Mouse (Mus musculus) heart, embryonic 14.5 days (tissue): Measurements from ENCODE around the gene Prss46. TPM values are rescaled to one million over a fixed set of nuclear protein-coding genes. Genes with fewer than 3 reads are reported as not detected.

ENCODE experiments used
- ATAC-seq: fragments of 200-750 bp; cut with Nextera tagmentation; 2 replicates; pipeline ENCODE4 v1.8.0; 2017; ENCODE audit warnings: low read depth, moderate TSS enrichment; ENCODE audit not compliant: insufficient number of reproducible peaks, insufficient read depth, low FRiP score
- H3K27ac ChIP-seq, 2 experiments: fragments of 200-500 bp in 1 of 2; fragments of 300-500 bp in 1 of 2; sonication (generic) in 1 of 2; replicated peaks in 1 of 2; 2 replicates each; pipeline ENCODE4 v1.5.1; 2012 to 2014; ENCODE audit warnings: low read depth in 2 of 2, low read length in 2 of 2, control low read depth in 1 of 2, mild to moderate bottlenecking in 1 of 2, mixed read lengths in 1 of 2; ENCODE audit not compliant: control insufficient read depth in 1 of 2, insufficient read depth in 1 of 2
- H3K27me3 ChIP-seq: fragments of 300-500 bp; sonication (generic); 2 replicates; pipeline ENCODE4 v1.6.1; 2014; ENCODE audit warnings: mild to moderate bottlenecking, low read length, control low read depth; ENCODE audit not compliant: control insufficient read depth, insufficient read depth
- H3K36me3 ChIP-seq: fragments of 300-500 bp; sonication (generic); 2 replicates; pipeline ENCODE4 v1.6.1; 2014; ENCODE audit warnings: mild to moderate bottlenecking, control low read depth, low read length, mixed read lengths; ENCODE audit not compliant: control insufficient read depth, insufficient read depth
- H3K4me1 ChIP-seq, 2 experiments: fragments of 200-500 bp in 1 of 2; fragments of 300-500 bp in 1 of 2; sonication (generic) in 1 of 2; 2 replicates each; pipeline ENCODE4 v1.6.1; 2012 to 2014; ENCODE audit warnings: low read length in 2 of 2, control low read depth in 1 of 2, mixed read lengths in 1 of 2; ENCODE audit not compliant: control insufficient read depth in 2 of 2, insufficient read depth in 2 of 2
- H3K4me2 ChIP-seq: fragments of 300-500 bp; sonication (generic); 2 replicates; pipeline ENCODE4 v1.6.1; 2014; ENCODE audit warnings: mild to moderate bottlenecking, low read length
- H3K4me3 ChIP-seq, 2 experiments: fragments of 200-500 bp in 1 of 2; fragments of 300-500 bp in 1 of 2; sonication (generic) in 1 of 2; 2 replicates each; pipeline ENCODE4 v1.5.1; 2012 to 2014; ENCODE audit warnings: low read length in 2 of 2, mild to moderate bottlenecking in 2 of 2, control low read depth in 1 of 2, low read depth in 1 of 2, moderate library complexity in 1 of 2; ENCODE audit not compliant: control insufficient read depth in 1 of 2, insufficient read depth in 1 of 2
- H3K9ac ChIP-seq: fragments of 300-500 bp; sonication (generic); 2 replicates; pipeline ENCODE4 v1.6.1; 2014; ENCODE audit warnings: mild to moderate bottlenecking, low read length
- H3K9me3 ChIP-seq: fragments of 300-500 bp; sonication (generic); 2 replicates; pipeline ENCODE4 v1.6.1; 2016; ENCODE audit warnings: low read length, control low read depth; ENCODE audit not compliant: control insufficient read depth
- WGBS: fragments of 180-500 bp; shearing (Covaris S2); extraction: QIAGEN DNeasy Blood & Tissue Kit; methylation state at CpG from one replicate; pipeline ENCODE4 v1.1.7; 2014; 5-methylcytosine and 5-hydroxymethylcytosine counted together
- polyA plus RNA-seq: library from polyadenylated mRNA; unstranded; fragments of >200 nt; fragmentation: Nextera tagmentation; extraction: Ambion mirVana; gene quantifications from 2 replicates; pipeline ENCODE4 v1.2.1, GENCODE M21; 2014

Gene Prss46
- polyA plus RNA-seq, 1 experiment from 2014 or later: not detected

- Histone ChIP-seq H3K9me3 (no peaks in the 10 kb centered on the region), H3K4me2 (no peak overlapping the region), H3K9ac (no peak overlapping the region; the same call in 1 of the 2 replicates), H3K27me3 (peaks cover 5% of the 10 kb centered on the region; the same call in 1 of the 2 replicates), H3K4me3 (no peak overlapping the region), H3K4me1 (peaks cover 4 to 6% of the 10 kb centered on the region in 2 experiments; a peak in 3 of 4 replicates), H3K27ac (no peak overlapping the region), H3K36me3 (no peaks in the 10 kb centered on the region)
- WGBS: 36% methylated on average over 10 of the region's 10 CpGs
- no peak for ATAC-seq
These were observed 55.2 kb downstream of the Prss46 start for GRCm38 (mm10) chr9:110899451-110900008.

- Histone ChIP-seq H3K27me3 (no peaks in the 10 kb centered on the region), H3K4me1 (peaks cover 4% of the 10 kb centered on the region in 2 experiments; a peak in 3 of 4 replicates), H3K4me3 (no peak overlapping the region), H3K4me2 (no peak overlapping the region), H3K9me3 (no peaks in the 10 kb centered on the region), H3K27ac (no peak overlapping the region), H3K9ac (no peak overlapping the region), H3K36me3 (no peaks in the 10 kb centered on the region)
- 83% methylated on average over 6 of the region's 6 CpGs for WGBS
- ATAC-seq: no peak
These were observed 56.9 kb downstream of the Prss46 start for GRCm38 (mm10) chr9:110901204-110901603.

- 59% methylated on average over 4 of the region's 4 CpGs for WGBS
- no peaks in the 10 kb centered on the region for H3K36me3 ChIP-seq
- no peaks in the 10 kb centered on the region for H3K27me3 ChIP-seq
- H3K9ac ChIP-seq: no peak overlapping the region
- no peak for ATAC-seq
- no peaks in the 10 kb centered on the region; a peak in 1 of 4 replicates for H3K4me1 ChIP-seq
- peaks cover 3% of the 10 kb centered on the region; the same call in 1 of the 2 replicates for H3K9me3 ChIP-seq
- H3K4me3 ChIP-seq: no peak overlapping the region
- H3K27ac ChIP-seq: no peak overlapping the region
- H3K4me2 ChIP-seq: no peak overlapping the region
These were observed 58.0 kb downstream of the Prss46 start for GRCm38 (mm10) chr9:110902271-110902670.

Other genes with a start within 250 kb of the Prss46 start
- gene Nradd, start 220.1 kb upstream of the Prss46 start, polyA plus RNA-seq: 8.4 and 12.2 TPM in 2 replicates
- 2.4 and 2.7 TPM in 2 replicates for gene Nbeal2, start 190.3 kb upstream of the Prss46 start, polyA plus RNA-seq
- 146 and 147 TPM in 2 replicates for gene Ccdc12, start 188.0 kb upstream of the Prss46 start, polyA plus RNA-seq
- gene Myl3, start 102.6 kb upstream of the Prss46 start, polyA plus RNA-seq: 4,569 and 4,875 TPM in 2 replicates
- 22.2 and 23.9 TPM in 2 replicates for gene Pth1r, start 97.4 kb upstream of the Prss46 start, polyA plus RNA-seq
- not detected in 2 replicates for gene Prss42, start 46.3 kb upstream of the Prss46 start, polyA plus RNA-seq
- gene Prss44, start 30.5 kb upstream of the Prss46 start, polyA plus RNA-seq: not detected in 2 replicates
- gene Prss43, start 17.8 kb upstream of the Prss46 start, polyA plus RNA-seq: not detected in 2 replicates
- not detected in 2 replicates for gene Prss45, start 9.9 kb upstream of the Prss46 start, polyA plus RNA-seq
- not detected in 2 replicates for gene Prss50, start 13.5 kb downstream of the Prss46 start, polyA plus RNA-seq
- gene Als2cl, start 35.4 kb downstream of the Prss46 start, polyA plus RNA-seq: 1.1 and 1.6 TPM in 2 replicates
- gene Tmie, start 35.6 kb downstream of the Prss46 start, polyA plus RNA-seq: 0.16 and 0.20 TPM in 2 replicates
- not detected in 2 replicates for gene Fam240a, start 72.4 kb downstream of the Prss46 start, polyA plus RNA-seq
- not detected in 2 replicates for gene Tdgf1, start 101.7 kb downstream of the Prss46 start, polyA plus RNA-seq
- 5.0 and 5.4 TPM in 2 replicates for gene Lrrc2, start 107.0 kb downstream of the Prss46 start, polyA plus RNA-seq
- 0.12 TPM in 1 of 2 replicates, not detected in the other for gene Rtp3, start 146.1 kb downstream of the Prss46 start, polyA plus RNA-seq
- gene Ltf, start 174.8 kb downstream of the Prss46 start, polyA plus RNA-seq: 1.3 and 1.6 TPM in 2 replicates
- gene Ccrl2, start 213.0 kb downstream of the Prss46 start, polyA plus RNA-seq: 3.2 and 3.6 TPM in 2 replicates